Mouse (Mus musculus): Measurements from ENCODE around the gene Trim42. TPM values are rescaled to one million over a fixed set of nuclear protein-coding genes. Genes with fewer than 3 reads are reported as not detected.

Trim42 gene
- polyA plus RNA-seq, 1 experiment, result not detected

DNA sequence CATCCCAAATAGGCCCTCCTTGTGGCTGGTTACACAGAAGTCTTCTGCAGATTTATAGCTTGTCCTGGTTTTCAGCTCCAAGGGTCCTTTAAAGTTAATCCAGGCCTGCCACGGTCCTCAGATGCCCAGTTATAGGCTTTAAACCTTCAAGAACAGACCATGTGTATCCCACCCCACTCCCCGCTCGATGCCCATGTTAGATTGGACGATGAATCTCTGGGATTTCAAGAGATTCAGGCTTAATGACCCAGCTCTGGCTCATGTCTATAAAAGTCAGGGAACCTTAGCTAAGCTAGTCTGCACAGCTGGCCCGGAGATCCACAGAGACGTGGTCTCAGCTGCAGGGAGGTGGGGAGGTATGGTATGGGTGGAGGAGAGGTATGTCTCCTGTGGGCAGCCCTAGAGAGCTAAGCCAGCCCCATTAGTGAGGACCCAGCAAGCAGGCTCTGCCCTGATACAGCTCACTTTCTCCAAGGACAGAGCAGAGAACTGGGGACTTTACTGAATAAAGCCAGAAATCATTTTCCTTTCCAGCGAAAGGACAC lies 60.2 kb downstream of the Trim42 start:
- Histone ChIP-seq H3K4me3 (replicated peaks) (no peak overlapping the region), H3K9me3 (peaks cover 7% of the 10 kb centered on the region; the same call in 1 of the 2 replicates), H3K4me1 (no peaks in the 10 kb centered on the region), H3K27me3 (replicated peaks) (no peaks in the 10 kb centered on the region), H3K36me3 (replicated peaks; ENCODE audit: low read length) (no peaks in the 10 kb centered on the region)
- TF ChIP-seq FLI1 (IDR thresholded peaks at IDR 0.05; ENCODE audit: low read length), result no peak
- no peak for TF ChIP-seq GATA1 (IDR thresholded peaks at IDR 0.05; ENCODE audit: borderline replicate concordance, low read length)

DNA sequence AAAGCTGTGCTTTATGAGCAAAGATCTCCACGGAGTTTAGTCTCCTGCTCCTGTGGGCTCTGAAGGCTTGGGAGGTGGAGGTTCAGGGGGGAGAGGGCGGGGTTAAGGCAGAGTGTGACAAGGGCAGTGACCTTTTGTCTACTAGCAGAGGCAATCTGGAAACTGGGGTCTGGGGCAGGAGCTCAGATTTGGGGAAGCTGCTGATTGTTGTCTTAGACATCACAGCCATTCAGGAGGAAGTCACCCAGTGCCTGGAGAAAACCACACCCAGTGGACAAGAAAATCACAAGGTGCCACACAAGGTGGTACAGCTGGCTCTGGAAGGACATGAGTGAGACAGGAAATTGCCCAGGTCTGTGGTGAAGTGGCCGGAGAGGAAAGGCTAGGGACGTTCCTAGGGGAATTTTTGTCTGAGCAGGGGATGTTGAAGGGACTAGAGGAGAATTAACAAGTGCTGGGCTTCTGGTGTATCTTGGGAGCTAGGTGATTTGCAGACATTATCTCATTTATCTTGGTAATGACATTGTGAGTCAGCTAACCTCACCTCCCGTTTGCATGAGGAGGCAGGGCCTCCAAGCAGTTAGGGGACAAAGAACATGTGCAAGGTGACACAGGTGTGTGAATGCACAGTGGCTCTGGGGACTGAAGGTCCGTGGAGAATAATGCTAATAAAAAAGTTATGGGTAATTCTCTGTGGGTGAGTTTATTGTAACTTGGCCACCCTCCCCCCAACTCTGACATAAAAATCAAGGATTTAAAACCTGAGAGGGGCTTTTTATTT lies 61.9 kb downstream of the Trim42 start:
- Histone ChIP-seq H3K9me3 (peaks cover 4% of the 10 kb centered on the region; the same call in 1 of the 2 replicates), H3K4me1 (no peaks in the 10 kb centered on the region), H3K36me3 (replicated peaks; ENCODE audit: low read length) (no peaks in the 10 kb centered on the region), H3K4me3 (replicated peaks) (no peak overlapping the region), H3K27me3 (replicated peaks) (no peaks in the 10 kb centered on the region)
- TF ChIP-seq GATA1 (IDR thresholded peaks at IDR 0.05; ENCODE audit: borderline replicate concordance, low read length) (no peak), FLI1 (IDR thresholded peaks at IDR 0.05; ENCODE audit: low read length) (no peak)
